Mouse (Mus musculus): Measurements from ENCODE around the gene Gm17606. TPM values are rescaled to one million over a fixed set of nuclear protein-coding genes. Genes with fewer than 3 reads are reported as not detected.

The Gm17606 gene
- polyA plus RNA-seq, 1 experiment from 2014 or later: not detected

- Histone ChIP-seq H3K9ac (no peak overlapping the region), H3K27me3 (ENCODE audit: insufficient read depth, low read length) (no peaks in the 10 kb centered on the region), H3K36me3 (ENCODE audit: insufficient read depth) (peaks cover 97% of the 10 kb centered on the region), H3K27ac (ENCODE audit: low read depth) (no peak overlapping the region), H3K4me2 (no peak overlapping the region), H3K4me3 (ENCODE audit: low read depth, low read length) (no peak overlapping the region), H3K9me3 (ENCODE audit: low read depth, low read length) (no peaks in the 10 kb centered on the region), H3K4me1 (ENCODE audit: insufficient read depth) (no peaks in the 10 kb centered on the region)
- TF ChIP-seq CTCF (IDR thresholded peaks at IDR 0.05; ENCODE audit: low read depth): no peak
- WGBS: 85% methylated on average over 2 of the region's 2 CpGs
- no peak for DNase-seq
- ATAC-seq (ENCODE audit: insufficient read depth): no peak
These were observed 19.3 kb downstream of the Gm17606 start for GRCm38 (mm10) chr14:54660009-54660408.

DNA sequence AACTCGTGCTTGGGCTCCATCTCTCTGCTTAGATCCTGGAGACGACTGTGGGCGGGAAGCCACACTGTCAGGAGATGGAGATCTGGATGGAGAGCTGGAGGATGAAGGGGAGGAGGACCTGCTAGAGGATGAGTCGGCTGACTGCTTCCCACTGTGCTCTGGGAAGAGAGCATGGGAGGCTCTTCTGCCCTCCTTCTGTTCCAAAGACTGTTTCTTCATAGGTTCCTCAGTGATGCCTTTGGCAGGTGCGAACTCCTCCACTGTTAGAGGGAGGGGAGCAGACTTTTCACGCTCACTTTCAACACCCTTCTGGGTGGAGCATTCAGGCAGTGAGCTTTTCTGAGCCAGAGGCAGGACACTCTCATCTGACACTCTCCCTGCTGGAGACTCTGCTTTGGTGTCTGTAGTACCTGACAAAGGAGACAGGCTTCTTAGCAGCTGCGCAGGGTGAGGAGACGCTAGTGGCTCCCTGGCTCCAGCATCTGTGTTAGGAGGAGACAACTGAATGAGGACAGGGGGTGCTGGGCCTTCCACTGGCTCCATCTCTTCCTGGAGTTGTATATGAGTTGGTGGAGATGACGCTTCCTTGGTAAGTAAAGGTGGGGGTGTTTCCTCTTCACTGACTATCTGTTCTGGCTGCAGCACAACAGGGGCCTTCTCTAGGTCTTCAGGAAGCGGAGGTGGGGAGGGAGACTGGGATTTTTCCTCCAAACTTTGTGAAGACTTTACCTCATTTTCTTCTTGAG lies 23.9 kb downstream of the Gm17606 start:
- WGBS: 86% methylated on average over 10 of the region's 10 CpGs
- TF ChIP-seq CTCF (IDR thresholded peaks at IDR 0.05; ENCODE audit: low read depth): no peak
- Histone ChIP-seq H3K36me3 (ENCODE audit: insufficient read depth) (peaks cover 95% of the 10 kb centered on the region), H3K9me3 (ENCODE audit: low read depth, low read length) (no peaks in the 10 kb centered on the region), H3K27ac (ENCODE audit: low read depth) (no peak overlapping the region), H3K4me1 (ENCODE audit: insufficient read depth) (no peaks in the 10 kb centered on the region), H3K27me3 (ENCODE audit: insufficient read depth, low read length) (no peaks in the 10 kb centered on the region), H3K9ac (no peak overlapping the region), H3K4me2 (no peak overlapping the region), H3K4me3 (ENCODE audit: low read depth, low read length) (no peak overlapping the region)
- ATAC-seq (ENCODE audit: insufficient read depth) (no peak), DNase-seq (no peak)

GRCm38 (mm10) chr14:54669381-54669780 lies 28.6 kb downstream of the Gm17606 start:
- 76% methylated on average over 4 of the region's 4 CpGs for WGBS
- peak; percentile 67 for TF ChIP-seq CTCF (IDR thresholded peaks at IDR 0.05; ENCODE audit: low read depth)
- ATAC-seq (ENCODE audit: insufficient read depth) (no peak), DNase-seq (peak; percentile 73)
- no peak overlapping the region for H3K9ac ChIP-seq
- H3K4me1 ChIP-seq (ENCODE audit: insufficient read depth): no peaks in the 10 kb centered on the region
- no peak overlapping the region for H3K27ac ChIP-seq (ENCODE audit: low read depth)
- peaks cover 86% of the 10 kb centered on the region for H3K36me3 ChIP-seq (ENCODE audit: insufficient read depth)
- H3K4me2 ChIP-seq: no peak overlapping the region
- H3K9me3 ChIP-seq (ENCODE audit: low read depth, low read length): no peaks in the 10 kb centered on the region
- no peak overlapping the region for H3K4me3 ChIP-seq (ENCODE audit: low read depth, low read length)
- H3K27me3 ChIP-seq (ENCODE audit: insufficient read depth, low read length): no peaks in the 10 kb centered on the region

- Histone ChIP-seq H3K36me3 (ENCODE audit: insufficient read depth) (peaks cover 83% of the 10 kb centered on the region), H3K27ac (ENCODE audit: low read depth) (no peak overlapping the region), H3K9me3 (ENCODE audit: low read depth, low read length) (no peaks in the 10 kb centered on the region), H3K4me3 (ENCODE audit: low read depth, low read length) (no peak overlapping the region), H3K9ac (no peak overlapping the region), H3K4me1 (ENCODE audit: insufficient read depth) (no peaks in the 10 kb centered on the region), H3K4me2 (no peak overlapping the region), H3K27me3 (ENCODE audit: insufficient read depth, low read length) (no peaks in the 10 kb centered on the region)
- TF ChIP-seq CTCF (IDR thresholded peaks at IDR 0.05; ENCODE audit: low read depth): no peak
- DNase-seq: peak; percentile 51
- no peak for ATAC-seq (ENCODE audit: insufficient read depth)
- 68% methylated on average over 2 of the region's 2 CpGs for WGBS
These were observed 33.6 kb downstream of the Gm17606 start for GRCm38 (mm10) chr14:54674317-54674716.

DNA sequence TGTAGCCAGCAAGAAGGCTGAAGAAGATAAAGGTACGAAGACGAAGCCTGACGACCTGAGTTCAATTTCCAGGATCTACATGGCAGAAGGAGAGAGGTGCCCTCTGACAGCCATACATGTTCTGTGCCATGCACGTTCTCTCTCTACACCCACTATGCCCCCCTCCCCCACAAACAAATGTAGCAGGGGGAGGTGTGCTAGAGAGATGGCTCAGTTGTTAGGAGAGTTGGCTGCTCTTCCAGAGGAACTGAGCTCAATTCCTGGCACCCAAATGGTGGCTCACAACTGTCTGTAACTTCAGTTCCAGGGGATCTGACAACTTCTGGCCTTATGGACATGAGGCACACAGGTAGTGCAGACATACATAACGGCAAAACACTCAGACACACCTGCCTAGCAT lies 35.5 kb downstream of the Gm17606 start:
- H3K9ac ChIP-seq: no peak overlapping the region
- no peak overlapping the region for H3K4me2 ChIP-seq
- no peaks in the 10 kb centered on the region for H3K27me3 ChIP-seq (ENCODE audit: insufficient read depth, low read length)
- ATAC-seq (ENCODE audit: insufficient read depth) (no peak), DNase-seq (no peak)
- H3K9me3 ChIP-seq (ENCODE audit: low read depth, low read length): no peaks in the 10 kb centered on the region
- no peak overlapping the region for H3K27ac ChIP-seq (ENCODE audit: low read depth)
- no peaks in the 10 kb centered on the region for H3K4me1 ChIP-seq (ENCODE audit: insufficient read depth)
- TF ChIP-seq CTCF (IDR thresholded peaks at IDR 0.05; ENCODE audit: low read depth): no peak
- peaks cover 80% of the 10 kb centered on the region for H3K36me3 ChIP-seq (ENCODE audit: insufficient read depth)
- 82% methylated on average over 5 of the region's 5 CpGs for WGBS
- H3K4me3 ChIP-seq (ENCODE audit: low read depth, low read length): no peak overlapping the region

DNA sequence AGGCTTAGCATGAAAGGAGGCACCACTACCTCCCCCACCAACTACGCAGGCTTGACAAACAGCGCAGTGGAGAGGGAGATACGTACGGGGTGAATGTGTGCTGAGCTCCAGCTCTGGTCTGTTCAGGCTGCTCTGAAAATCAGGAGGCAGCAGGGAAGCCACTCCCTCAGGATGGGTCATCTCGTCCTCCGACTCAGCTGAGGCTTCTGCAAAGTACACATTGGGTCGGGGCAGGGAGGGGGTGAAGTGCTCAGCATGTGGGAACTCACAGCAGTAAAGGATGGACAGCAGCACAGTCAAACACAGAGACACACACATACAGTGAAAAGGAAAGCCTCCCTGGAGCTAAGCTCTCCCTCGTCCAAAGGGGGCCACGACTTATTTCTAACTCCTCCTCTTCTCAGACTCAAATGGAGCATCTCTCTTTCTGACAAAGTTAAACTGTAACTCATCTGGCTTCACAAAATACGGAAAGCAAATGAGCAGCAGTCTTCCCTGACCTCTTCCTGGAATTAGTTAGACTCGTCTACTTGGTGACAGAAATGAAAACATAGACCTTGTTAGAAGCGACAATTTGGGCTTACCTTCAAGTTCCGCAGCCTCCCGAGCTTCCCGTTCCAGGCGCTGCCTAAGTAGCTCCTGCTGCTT lies 38.0 kb downstream of the Gm17606 start:
- 84% methylated on average over 16 of the region's 16 CpGs for WGBS
- H3K27ac ChIP-seq (ENCODE audit: low read depth): no peak overlapping the region
- TF ChIP-seq CTCF (IDR thresholded peaks at IDR 0.05; ENCODE audit: low read depth): no peak
- no peak overlapping the region for H3K9ac ChIP-seq
- H3K36me3 ChIP-seq (ENCODE audit: insufficient read depth): peaks cover 74% of the 10 kb centered on the region
- H3K9me3 ChIP-seq (ENCODE audit: low read depth, low read length): no peaks in the 10 kb centered on the region
- ATAC-seq (ENCODE audit: insufficient read depth) (no peak), DNase-seq (no peak)
- no peak overlapping the region for H3K4me2 ChIP-seq
- H3K4me3 ChIP-seq (ENCODE audit: low read depth, low read length): no peak overlapping the region
- no peaks in the 10 kb centered on the region for H3K27me3 ChIP-seq (ENCODE audit: insufficient read depth, low read length)
- no peaks in the 10 kb centered on the region for H3K4me1 ChIP-seq (ENCODE audit: insufficient read depth)

DNA sequence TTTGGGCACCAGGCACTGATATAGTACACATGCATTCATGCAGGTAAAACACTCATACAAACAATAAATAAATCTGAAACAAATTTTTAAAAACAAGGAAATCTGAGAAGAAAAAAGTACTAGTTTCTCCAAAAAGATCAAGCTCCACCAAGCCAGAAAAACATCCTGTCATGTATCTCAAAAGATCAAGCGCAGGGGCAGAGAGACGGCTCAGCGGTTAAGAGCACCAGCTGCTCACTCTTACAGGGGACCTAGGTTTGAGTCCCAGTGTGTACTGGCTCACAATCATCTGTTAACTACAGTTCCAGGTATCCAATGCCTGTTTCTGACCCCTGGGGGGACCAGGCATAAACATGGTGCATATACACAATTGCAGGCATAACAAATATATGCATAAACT lies 41.6 kb downstream of the Gm17606 start:
- no peak overlapping the region for H3K9ac ChIP-seq
- no peak overlapping the region for H3K27ac ChIP-seq (ENCODE audit: low read depth)
- ATAC-seq (ENCODE audit: insufficient read depth): no peak
- 84% methylated on average over 3 of the region's 3 CpGs for WGBS
- H3K9me3 ChIP-seq (ENCODE audit: low read depth, low read length): no peaks in the 10 kb centered on the region
- H3K4me3 ChIP-seq (ENCODE audit: low read depth, low read length): no peak overlapping the region
- TF ChIP-seq CTCF (IDR thresholded peaks at IDR 0.05; ENCODE audit: low read depth): no peak
- no peak for DNase-seq
- H3K36me3 ChIP-seq (ENCODE audit: insufficient read depth): peaks cover 47% of the 10 kb centered on the region
- no peaks in the 10 kb centered on the region for H3K27me3 ChIP-seq (ENCODE audit: insufficient read depth, low read length)
- H3K4me2 ChIP-seq: no peak overlapping the region
- no peaks in the 10 kb centered on the region for H3K4me1 ChIP-seq (ENCODE audit: insufficient read depth)

All from lung, embryonic 14.5 days (tissue).